20 mouse cellular contexts compared by ENCODE assay signal in the genomic region with DNA sequence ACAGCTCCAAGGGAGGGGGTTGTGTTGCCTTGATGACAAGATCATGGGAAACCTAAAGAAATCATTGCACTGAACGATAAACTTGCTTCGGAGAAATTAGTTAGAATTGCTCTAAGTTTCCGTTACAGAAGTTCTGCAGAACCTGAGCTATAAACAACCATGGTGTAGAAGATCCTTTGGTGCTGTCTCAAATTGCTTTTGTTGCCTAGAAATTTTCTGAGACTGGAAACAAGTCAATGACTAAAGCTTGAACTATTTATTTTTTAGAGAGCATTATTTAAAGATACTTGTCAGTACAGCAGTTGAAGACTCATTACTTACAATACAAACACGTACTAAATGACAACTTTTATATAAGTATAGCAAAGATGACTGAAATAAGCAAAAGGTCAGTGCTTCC.
"Had no signal": no experiment of that assay in that cellular context is flagged by ENCODE, and none has a peak within 500 bp of the region (broad histone marks: within the 10 kb centered on the region; RNA-seq: fewer than 3 reads in every experiment).

No protein-coding gene starts in this region.

- H3K4me2 ChIP-seq: liver, embryonic 11.5 days; liver, embryonic 13.5 days; liver, embryonic 15.5 days; midbrain, embryonic 11.5 days; midbrain, embryonic 13.5 days; midbrain, embryonic 15.5 days; neural tube, embryonic 13.5 days; neural tube, embryonic 15.5 days had no signal

- H3K4me1 ChIP-seq: liver, embryonic 13.5 days; liver, embryonic 15.5 days had no signal

- H3K4me3 ChIP-seq: liver, embryonic 13.5 days; liver, embryonic 15.5 days; megakaryocyte, embryonic 14.5 days; midbrain, embryonic 13.5 days; midbrain, embryonic 15.5 days; neural tube, embryonic 13.5 days; neural tube, embryonic 15.5 days had no signal

- ATAC-seq: liver, postnatal 0 days; midbrain, embryonic 13.5 days; midbrain, embryonic 15.5 days had no signal

- H3K27me3 ChIP-seq: liver, embryonic 13.5 days; liver, embryonic 15.5 days; megakaryocyte, embryonic 14.5 days; midbrain, embryonic 13.5 days; midbrain, embryonic 15.5 days; neural tube, embryonic 13.5 days; neural tube, embryonic 15.5 days had no signal

- H3K36me3 ChIP-seq: liver, embryonic 13.5 days; liver, embryonic 15.5 days; midbrain, embryonic 15.5 days; neural tube, embryonic 15.5 days had no signal

- DNase-seq: liver, embryonic 13.5 days; liver, postnatal 0 days; lung, adult 2 months; retina, postnatal 1 day; right cerebral cortex, adult 18-20 months; right cerebral cortex, postnatal 25 days; right cerebral cortex, postnatal 4 days; spleen, adult 18-20 months; thymus, adult 18-20 months; thymus, postnatal 14 days; thymus, postnatal 36 days had no signal

- H3K9ac ChIP-seq: liver, embryonic 13.5 days; liver, embryonic 15.5 days; liver, postnatal 0 days; midbrain, embryonic 13.5 days; midbrain, embryonic 15.5 days; neural tube, embryonic 13.5 days; neural tube, embryonic 15.5 days had no signal

- H3K9me3 ChIP-seq: liver, embryonic 13.5 days; liver, embryonic 15.5 days; megakaryocyte, embryonic 14.5 days; midbrain, embryonic 13.5 days; midbrain, embryonic 15.5 days; neural tube, embryonic 13.5 days; neural tube, embryonic 15.5 days had no signal

- H3K27ac ChIP-seq: liver, embryonic 13.5 days; liver, embryonic 15.5 days; macrophage; midbrain, embryonic 13.5 days; midbrain, embryonic 15.5 days; neural tube, embryonic 13.5 days; neural tube, embryonic 15.5 days had no signal
